Mouse (Mus musculus) retina, postnatal 7 days (tissue): Measurements from ENCODE around the gene Cox5b.
"Not testable (repeated sequence)": the region's sequence is repeated elsewhere in the genome, so short reads cannot be mapped to it uniquely, and the experiment has no call there.

Source experiments
- DNase-seq: peaks from one replicate; pipeline ENCODE4 v3.0.0-alpha.2; 2012; ENCODE audit warnings: low read depth, low spot score

Gene Cox5b

DNA sequence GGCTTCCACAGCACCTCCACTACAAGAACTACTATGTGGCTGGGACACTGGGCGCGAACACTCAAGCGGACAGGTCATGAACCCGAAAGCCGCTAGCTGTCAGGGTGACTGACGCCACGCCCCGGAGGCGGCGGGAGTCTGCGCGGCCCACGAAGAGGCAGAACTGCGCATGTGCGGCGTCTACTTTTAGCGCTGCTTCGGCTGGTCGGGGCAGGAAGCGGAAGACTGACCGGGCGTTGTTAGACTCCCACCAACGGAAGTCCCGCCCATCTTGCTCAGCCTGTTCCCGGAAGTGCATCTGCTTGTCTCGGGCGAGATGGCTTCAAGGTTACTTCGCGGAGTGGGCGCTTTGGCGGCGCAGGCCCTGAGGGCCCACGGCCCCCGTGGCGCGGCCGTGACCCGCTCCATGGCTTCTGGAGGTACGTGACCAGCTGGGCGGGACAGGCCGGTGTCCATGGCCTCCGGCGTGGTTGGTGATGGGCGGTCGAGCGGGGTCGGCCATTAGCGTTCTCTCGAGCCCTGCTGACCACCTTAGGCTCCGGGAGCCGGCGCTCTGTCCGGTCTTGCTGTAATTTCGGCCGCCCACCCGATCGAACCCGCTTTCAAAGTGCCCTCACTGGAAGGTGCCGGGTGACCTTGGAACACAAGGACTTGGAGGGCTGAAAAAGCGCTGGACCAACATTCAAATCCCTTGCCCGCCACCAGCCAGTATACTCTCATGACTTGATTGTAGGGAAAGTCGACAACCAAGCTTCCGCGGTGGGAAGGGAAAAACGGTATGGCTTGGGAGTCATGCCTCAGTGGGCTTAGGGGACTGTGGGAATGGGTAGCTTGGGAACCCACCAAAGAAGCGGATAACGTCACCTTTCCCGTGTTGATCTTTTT is at the start of gene Cox5b:
Gene Cox5b, plus strand, starts transcription at position 179 of the 885 bp plus-strand sequence.
- DNase-seq = peak; percentile 98

DNA sequence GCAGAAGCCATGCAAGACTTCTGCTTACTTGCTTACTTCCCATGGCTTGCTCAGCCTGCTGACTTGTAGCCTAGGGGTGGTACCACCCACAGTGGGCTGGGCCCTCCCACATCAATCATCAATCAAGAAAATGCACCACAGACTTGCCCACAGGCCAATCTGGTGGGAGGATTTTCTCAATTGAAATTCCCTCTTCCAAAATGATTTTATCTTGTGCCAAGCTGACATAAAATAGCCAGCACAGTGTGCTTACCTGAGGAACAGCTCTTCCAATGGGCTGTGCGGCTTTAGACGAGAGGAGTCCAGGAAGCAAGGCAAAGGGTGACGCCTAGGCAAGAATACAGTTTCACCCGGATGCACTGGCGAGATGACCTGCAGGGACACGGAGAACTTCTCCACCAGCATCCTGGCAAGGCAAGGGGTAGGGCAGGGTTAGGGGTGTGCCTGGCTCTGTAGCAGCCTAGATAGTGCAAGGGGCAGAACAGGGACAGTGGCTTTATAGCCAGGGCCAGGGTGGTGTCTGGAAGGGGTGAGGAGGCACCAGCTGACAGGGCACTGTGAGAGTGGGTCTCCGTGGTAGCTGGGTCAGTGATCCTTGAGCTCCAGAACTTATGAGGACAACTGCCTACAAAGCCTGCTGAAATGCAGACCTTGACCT is 47.2 kb upstream of the Cox5b start:
- DNase-seq = no peak

DNA sequence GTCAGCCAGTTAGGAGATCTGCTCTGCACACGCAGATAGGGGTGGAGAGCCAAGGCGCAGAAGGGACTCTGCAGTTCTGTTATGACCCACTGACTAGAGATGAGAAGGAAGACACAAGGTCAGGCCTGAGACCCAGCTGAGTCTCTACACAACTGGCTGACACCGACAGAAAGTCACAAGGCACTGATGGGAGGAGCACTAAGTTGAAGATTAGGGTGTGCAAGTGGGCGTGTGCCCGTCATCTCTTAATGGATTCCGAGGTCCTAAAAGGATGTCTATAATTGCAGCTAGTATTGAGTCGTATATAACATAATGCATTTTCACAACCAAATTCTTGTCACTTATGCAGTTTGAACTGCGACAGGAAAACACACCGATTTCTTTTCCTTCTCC is 46.6 kb upstream of the Cox5b start:
- DNase-seq = no peak

DNA sequence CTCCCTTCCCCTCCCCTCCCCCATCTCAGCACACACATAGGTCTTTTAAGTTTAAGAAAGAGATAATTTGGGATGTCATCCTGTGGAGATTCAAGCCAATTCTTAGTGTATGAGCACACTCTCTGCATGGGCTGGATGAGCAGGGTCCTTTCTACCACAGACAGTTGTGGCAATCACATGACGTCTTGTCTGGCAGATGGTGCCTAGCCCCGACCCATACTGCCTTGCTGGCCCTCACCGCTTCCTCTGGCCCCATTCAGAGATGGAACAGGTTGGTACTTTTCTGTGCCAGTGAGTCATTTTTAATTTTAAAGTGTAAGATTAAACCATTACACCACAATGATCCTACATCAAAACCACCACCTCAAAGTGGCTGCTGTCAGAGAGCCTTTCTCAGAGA is 45.0 kb upstream of the Cox5b start:
- DNase-seq = no peak

DNA sequence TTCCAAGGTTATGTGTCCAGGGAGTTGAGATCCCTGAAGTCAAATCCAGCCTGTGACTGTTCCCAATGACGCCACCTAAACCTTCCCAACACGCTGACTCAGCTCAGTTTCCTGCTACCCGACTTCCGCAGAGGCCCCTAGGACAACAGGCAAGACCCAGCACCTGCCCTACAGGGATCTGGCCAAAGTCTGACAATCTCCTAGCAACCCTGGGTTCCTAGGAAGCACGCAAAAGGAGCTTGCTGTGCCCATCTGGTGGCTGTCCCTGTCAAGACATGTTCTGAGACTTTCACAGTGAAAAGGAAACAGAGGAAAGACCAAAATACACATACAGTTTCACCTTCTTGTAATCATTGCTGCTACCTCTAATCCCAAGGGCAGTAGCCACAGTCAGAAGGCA is 43.6 kb upstream of the Cox5b start:
- no peak for DNase-seq

DNA sequence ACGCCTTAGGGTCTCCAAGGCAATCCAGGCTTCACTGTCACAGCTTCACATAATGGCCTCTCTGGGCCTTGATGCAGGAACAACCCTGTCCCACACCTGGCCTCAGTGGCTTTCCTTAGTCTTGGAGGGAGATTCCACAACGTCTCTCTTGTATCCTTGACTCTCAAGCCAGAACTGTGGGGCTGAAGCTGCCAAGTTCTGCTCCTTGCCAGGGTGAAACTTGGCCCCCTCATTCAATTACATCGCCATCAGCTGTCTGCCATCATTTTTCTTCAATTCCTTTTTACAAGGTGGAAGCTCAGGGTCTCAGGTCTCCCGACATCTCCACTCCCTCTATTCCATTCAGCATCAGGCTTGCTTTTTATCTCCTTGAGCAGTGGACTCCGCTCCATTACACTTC is 36.2 kb upstream of the Cox5b start:
- DNase-seq = no peak

DNA sequence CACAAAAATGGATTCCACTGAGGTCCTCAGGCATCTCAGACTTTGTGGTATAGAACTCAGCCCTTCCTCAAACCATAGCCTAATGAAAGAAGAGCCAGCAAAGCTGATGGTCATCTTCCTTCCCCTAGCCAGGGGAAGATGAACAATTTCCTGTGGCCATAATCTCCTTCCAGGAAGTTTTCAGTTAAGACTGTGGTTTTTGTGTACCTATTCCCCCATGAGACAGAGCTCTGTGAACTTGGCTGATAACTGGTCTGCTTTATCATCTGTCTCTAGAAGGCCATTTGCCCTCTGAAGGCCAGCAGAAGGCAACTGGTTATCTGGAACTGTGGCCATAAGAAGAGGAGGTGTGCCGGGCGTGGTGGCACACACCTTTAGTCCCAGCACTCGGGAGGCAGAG is 35.0 kb upstream of the Cox5b start:
- no peak for DNase-seq

DNA sequence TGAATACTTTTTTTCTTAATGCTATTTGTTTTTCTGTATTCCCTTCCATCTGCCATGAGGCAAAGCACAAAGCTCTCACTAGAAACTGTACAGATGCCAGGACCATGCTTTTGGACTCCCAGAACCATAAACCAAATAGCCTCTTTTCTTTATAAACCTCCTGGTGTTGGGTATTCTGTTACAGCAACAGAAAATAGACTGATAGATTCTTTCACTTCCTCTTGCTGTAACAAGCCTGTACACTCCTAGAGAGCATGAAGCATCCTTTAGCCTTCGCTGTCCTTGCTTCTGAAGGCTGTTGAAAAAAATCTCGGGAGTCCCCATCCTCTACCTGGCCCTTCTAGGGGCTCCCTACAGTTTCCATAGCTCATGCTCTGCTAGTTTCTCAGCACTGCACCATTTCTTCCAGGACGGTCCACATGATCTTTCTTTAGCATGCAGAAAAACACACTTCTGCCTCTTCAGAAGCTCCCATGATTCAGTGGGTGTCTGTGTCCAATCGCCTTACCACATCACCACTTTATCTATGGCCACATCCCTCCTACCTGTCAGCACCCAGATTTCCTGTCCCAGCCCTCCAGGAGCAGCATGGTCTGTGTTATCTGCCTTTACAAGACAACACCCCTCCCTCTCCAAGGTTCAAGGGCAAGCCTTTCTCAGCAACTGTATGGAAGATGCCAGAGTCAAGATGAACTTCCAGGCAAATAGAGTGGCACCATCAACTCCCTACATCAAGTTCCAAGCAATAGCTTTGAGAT is 33.4 kb upstream of the Cox5b start:
- DNase-seq = no peak

DNA sequence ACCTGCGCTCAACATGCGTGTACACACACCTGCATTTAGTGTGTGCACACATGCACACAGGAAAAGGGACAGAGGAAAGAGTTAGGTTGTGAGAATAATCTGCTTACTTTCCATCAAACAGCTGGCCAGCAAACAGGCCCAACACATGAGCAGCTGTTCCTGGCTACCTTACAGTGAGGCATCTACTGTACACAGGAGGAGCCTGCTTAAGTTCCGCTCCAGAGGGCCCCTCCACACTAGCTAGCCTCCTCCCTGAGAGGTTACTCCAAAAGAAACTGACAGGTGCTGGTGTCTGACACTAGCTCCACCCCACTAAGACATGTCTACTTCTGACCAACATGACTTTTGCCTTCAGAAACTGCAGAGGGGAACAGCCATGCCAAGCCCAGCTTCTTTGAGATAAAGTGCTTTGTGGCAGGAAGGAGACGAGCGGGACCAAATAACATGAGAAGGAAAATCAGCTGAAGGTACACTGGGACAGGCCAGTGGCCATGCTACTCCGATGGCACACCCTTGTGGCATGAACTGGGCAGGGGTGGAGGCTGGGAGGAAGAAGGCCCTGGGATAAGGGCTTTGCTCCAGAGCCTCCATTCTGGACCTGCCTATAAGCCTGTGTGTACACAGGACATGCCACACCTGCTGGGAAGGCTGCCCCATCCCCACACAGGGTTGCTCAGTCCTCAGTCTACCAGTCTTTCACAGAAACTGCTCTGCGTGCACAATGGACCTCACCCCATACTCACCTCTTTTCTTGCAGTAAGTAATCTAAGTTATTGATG is 32.4 kb upstream of the Cox5b start:
- DNase-seq = no peak

DNA sequence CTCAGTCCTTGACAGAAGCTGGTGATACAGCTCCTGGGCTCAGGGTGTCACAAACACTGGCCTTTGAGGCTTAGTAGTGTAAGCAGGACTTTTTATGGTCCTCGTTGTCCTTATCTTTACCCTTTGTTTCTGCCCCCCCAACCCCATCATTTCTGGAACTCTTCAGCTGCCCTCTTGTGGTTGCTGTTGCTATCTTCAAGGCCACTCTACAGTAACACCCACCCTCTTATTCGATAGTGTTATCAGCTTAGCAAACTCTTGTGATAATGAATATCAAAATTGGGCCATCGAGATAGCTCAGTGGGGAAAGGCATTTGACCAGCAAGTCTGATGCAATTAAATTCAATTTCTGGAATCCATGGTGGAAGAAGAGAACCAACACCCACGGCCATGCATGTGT is 26.8 kb upstream of the Cox5b start:
- no peak for DNase-seq

DNA sequence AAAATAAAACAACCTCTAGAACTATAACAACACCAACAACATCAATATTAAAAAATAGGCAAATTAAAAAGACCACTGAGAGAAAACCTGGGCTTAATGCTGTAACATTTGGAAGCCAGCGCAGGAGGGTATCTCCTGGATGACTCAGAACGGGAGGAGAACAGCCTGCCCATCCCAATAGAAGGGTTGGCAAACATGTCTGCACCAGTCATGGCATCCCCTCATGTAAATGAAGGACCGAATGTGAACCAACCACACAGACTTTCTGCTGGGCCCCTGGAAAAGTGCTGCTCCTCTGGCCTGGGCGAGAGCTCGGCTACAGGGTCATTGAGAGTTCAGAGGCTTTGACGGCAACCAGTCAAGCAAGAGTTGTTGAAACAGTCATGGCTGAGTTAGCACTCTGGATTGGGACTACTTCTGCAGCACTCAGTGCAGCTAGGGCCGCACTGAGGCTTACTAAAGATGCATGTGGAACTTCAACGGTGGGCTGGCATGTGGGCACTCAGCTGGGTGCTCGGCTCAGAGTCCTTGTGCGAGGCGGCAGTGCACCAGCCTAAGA is 26.0 kb upstream of the Cox5b start:
- DNase-seq = no peak

DNA sequence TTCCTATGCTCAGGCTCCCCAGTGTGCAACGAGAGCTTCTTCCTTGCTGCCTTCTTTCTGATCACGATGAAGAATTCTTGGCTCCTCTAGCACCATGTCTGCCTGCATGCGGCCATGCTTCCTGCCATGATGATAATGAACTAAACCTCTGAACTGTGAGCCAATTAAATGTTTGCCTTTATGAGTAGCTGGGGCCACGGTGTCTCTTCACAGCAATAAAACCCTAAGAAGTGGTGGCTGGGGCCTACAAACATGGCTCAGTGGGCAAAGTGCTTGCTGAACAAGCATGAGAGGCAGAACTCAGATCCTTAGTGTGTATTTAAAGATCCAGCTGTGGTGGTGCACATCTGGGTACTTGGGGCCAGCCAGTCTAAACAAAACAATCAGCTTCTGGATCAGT is 25.3 kb upstream of the Cox5b start:
- DNase-seq = no peak

DNA sequence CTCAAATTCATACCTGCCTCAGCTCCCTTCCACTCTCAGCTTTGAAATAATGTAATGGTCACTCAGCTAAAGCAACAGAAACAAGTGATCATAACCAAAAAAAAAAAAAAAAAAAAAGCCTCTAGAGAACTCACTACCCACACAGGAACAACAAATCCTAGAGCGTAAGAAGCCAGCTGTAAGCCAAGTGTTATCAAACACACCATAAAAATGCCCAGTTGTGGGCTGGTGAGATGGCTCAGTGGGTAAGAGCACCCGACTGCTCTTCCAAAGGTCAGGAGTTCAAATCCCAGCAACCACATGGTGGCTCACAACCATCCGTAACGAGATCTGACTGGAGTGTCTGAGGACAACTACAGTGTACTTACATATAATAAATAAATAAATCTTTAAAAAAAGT is 23.2 kb upstream of the Cox5b start:
- not testable (repeated sequence) for DNase-seq

DNA sequence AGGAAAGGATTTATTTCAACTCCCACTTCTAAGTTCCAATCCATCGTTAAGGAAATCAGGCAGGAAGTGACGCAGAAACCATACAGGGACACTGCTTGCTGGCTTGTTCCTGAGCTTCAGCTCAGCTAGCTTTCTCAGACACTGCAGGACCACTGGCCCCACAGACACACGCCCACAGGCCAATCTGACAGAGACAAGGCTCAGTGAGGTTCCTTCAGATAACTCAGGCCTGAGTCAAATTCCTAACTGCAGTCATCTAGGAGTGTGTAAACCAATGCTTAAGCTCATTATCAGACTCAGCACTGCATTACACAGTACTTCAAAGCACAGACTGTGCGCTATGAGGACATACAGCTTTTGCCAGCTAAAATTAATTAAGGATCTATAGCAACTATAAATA is 21.0 kb upstream of the Cox5b start:
- DNase-seq = no peak

DNA sequence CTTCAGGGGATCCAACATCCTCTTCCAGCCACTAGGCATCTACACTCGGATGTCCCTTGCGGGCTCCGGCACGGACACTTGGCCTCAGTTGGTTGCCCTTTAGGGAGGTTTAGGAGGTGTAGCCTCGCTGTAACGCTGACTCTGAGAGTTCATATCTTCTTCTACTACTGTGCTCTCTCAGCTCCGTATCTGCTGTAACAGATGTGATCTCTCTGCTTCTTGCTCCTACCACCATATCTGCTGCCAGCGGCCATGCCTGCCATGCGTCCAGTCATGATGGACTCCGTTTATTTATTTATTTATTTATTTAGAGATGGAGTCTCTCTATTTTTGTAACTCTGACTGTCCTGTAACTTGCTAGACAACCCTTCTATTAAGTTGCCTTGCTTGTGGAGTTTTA is 20.0 kb upstream of the Cox5b start:
- DNase-seq = no peak

DNA sequence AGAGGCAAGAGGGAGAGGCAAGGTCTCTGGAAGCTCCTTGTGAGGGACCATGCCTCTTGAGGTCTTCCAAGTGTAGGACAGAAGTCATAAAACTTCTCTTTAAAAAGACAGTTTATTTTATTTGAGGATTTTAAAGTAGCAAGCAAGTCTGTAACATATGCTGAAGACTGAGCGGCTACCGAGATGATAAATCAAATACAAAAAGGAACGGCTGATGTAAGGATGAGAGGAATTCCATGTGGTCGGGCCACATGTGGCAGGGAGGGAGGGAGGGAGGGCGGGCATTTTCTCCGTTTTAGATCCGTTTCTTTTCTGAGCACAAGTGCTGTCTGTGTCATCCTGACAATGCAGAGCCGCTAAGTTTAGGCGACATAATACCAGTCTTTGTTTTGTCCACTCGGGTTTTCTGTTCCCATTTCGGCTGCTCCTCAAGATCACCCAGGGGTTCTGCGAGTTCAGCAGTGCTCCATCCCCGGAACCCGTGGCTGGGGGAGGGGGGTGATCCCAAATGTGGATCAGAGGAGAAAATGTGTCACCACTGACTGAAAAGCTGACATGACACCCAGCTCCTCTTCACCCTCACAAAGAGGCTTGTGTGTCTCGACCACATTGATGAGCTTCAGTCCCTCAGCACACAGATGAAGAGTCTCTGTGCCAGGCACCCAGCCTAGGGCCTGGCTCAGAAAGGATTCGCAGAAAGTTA is 18.4 kb upstream of the Cox5b start:
- no peak for DNase-seq

DNA sequence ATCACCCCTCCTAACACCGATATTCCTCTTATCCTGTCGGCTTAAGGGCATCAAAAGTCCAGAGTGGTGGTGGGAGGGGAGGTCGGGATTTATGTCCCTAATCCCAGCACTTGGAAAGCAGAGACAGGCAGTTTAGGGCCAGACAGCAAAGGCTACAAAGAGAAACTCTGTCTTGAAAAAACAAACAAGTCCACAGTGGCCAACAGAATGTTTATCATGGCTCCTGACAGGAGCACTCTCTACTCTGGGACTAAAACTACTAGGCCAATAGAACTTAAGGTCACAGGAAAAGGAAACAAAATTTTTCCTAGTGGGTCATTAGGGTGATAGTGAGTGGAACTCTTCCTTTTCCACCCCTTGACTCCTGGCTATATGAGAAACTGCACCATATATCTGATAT is 16.3 kb upstream of the Cox5b start:
- DNase-seq = no peak

DNA sequence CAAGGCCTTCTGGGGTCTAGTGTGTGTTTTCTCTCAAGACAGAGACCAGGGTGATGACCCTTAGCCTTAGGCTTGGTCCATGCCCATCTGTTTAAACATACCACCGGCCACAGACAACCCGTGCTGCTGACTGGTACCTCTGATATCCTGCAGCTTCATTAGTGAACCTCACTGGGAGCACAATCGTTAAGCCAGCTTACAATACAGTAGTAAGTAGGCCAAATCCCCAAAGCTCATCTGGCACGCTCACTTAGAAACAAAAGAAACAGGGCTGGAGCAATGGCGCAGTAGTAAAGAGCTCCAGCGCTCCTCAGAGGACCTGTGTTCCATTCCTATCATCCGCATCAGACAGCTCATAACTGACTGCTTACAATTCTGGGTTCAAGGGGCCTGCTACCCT is 10.4 kb upstream of the Cox5b start:
- peak; percentile 72 for DNase-seq

DNA sequence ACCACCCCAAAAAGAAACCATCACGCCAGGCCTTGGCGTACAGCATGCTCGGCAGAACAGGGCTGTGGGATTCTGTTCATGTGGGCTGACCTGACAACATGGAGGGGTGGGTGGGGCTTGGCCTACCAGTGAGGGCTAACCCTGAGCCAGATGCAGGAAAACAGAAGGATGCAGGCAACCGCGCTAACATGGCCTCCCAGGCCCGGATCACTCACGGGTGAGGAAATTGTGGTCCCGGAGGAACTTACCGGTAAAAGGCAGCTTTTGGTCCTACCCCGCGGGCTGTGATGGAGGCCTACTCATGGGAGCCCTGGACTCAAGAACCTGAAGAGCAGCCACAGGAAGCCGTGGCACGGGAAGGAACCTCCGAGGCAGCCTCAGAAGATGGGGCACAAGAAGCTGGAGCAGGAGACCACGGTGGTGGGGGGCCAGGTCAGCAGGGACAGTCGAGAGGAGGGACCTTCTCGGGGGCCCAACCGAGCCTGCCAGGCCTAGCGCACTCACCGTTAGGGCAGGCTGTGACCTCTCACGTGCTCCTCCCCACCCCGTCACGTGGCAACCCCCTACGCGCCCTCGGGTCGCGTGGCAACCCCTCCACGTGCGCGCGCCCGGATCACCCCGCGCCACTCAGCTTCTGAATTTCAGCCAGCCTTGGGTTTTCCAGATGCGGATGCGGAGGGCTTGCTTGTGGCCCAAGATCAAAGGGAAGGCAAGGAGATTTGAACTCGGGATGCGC is 8.5 kb upstream of the Cox5b start, which contains the start of gene Fam178b:
Gene Fam178b, minus strand, starts transcription at position 564 of the 736 bp plus-strand sequence.
- DNase-seq = no peak
